Mouse (Mus musculus) R1 (cell line): ENCODE measurements around the gene Stip1.

Source experiments
- DNase-seq: peaks from one replicate; pipeline ENCODE4 v3.0.0-alpha.2; 2018; ENCODE audit warnings: low read depth, low spot score

Gene Stip1

DNA sequence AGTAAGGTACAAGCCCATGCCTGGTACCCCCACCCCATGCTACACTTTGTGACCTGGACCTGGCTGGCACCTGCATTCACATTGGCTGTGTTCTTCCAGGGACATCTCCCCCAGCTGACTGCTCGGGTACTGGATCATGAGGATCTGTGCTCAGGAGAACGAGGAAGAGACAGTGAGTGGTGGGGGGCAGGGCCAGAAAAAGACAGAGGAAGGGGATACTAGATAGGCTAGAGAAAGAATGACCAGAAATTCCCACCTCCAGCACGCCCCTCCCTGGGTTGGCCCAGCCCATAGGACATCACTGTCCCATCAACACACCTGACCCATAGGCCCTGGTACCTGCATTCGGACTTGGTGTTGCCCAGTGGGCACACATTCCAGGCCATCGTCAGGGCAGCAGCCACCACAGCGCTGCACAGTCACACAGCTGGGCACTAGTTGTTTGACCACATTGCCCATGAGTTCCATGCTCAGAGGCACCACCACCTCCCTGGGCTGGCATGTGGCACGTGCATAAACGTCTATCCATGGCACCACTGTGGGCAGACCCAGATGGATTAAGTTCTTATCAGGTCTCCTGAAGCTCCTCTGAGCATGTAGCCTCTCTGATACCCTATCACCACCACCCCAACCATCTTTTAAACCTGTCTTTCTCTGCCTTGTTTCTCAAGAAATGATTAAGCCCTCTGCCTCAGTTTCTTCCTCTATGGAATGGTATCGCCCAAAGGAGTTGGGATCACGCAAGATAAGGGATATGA, 53.6 kb downstream of the Stip1 start:
- no peak for DNase-seq

DNA sequence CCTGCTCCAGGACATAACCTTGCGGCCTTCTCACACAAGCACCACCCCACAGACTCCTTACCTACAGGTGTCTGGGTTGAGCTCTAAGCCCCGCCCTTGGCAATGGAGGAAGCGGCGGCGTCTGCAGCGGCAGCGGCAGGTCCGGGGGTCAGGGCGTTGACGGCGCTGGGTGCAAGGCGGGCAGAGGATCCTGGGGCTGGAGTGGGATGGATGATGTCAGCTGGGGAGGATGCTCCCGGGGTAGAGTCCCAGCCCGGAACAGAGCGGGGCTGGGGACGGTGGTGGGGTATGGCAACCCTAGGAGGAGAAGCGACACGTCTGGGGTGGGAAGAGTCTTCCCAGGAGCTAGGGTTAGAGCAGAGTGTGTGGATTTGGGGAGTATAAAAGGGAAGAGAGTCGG, 54.5 kb downstream of the Stip1 start:
- DNase-seq, result peak; percentile 40

DNA sequence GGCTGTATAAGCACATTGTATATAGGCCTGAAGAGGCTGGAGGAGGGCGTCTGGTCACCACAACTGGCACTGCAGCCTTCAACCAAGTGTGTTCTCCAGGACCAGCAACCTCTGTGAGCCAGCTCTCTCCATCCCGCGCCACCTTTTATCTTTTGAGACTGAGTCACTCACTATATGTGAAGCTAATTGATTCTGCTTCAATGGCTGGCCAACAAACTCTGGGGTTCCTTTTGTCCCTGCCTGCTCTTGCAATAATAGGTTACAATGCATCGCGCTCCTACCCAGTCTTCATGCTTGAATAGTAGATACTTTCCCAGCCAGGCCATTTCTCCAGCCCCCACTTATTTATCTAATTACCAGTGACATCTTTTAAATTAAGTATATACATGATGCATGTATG, 56.1 kb downstream of the Stip1 start:
- no peak for DNase-seq

DNA sequence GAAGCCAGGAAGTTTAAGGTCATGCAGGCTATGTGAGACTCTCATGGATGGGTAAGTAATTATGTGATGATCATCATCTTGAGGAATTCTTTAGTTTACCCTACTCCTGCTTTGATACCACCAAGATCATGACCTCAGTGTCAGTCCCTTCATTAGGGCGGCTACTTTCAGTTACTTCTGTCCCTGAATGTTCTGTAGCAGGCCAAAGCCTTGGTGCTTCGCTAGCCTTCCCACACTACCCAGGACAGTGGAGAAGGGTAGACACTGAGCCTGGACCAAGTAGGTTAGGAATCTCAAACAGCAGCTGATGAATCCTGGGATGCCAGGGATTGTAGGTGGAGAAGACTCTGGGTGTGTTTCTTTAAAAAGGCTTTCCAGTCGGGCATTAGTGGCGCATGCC, 58.3 kb downstream of the Stip1 start:
- no peak for DNase-seq

DNA sequence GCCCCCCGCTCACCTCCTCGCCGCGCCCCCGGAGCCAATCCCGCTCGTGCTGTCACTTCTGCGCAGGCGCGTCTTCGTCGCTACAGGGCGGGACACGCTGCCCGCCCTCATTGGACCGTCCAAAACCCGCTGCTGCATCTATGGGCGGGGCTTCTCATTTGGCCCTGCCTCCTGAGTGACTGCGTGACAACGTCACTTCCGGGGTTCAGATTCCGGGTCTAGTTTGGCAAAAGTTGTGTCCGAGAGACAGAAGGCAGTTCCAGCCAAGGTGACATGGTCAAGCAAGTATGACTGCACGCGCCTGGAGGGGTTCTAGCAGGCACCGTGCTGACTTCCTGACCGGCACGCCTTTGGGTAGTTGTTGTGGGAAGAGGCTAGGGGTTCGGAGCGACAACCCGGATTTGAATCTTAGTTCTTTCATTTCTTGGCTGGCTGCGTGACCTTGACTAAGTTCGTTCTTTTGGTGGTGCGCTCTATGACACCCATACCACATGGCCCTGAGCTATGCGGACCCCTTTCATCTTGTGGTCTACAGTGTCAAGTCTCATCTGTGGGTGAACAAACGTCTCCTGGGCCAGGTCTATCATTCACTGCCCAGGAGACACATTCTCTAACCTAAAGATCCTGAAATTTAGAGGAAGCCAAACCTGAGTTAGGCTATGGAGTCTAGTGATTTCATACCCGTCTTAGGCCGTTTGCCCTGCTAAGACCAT, 59.2 kb downstream of the Stip1 start, which contains the start of gene Fkbp2:
Fkbp2 (minus strand) TSS at position 121 of the 713 bp plus-strand sequence.
- peak; percentile 98 for DNase-seq

DNA sequence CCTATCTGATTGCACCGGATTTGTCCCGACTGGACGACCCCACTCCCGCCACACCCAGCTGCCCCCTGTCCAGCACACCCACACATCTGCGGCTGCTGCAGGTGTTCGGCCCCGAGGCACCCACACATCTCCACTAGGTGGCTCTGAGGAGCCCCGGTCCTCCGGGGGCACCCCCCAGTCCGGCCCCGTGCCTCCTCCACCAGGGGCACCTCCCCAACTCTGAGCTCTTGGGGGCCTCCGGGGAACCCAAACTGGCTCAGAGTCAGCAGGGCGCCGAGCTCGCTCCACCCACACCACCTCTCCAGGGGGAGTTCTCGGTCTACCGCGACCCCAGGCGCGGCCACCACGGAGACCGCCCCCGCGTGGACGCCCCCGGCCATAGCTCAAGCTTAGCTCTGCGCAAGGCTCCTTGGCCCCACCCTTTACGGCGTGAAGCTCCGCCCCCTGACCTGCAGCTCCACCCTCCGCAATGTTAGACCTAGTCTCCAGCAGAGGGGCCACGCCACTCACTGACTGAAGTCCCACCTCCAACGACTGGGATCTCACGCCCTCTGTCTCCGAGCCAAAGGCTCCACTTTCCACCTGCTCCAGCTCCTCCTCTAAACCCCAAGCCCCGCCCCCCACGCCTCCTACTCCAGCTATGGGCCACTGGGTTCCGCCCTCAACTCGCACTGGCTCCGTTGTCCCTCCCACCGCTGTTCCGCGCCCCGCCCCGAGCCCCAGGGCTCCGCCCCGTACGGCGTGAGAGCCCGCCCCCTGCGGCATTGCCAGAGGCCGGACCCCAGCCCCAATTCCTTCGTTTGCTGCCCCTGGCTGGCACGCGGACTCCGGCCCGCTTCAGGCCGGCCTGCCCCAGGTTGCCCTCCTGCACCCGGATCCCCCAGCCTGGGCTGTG, 60.0 kb downstream of the Stip1 start:
- DNase-seq, result peak; percentile 99

DNA sequence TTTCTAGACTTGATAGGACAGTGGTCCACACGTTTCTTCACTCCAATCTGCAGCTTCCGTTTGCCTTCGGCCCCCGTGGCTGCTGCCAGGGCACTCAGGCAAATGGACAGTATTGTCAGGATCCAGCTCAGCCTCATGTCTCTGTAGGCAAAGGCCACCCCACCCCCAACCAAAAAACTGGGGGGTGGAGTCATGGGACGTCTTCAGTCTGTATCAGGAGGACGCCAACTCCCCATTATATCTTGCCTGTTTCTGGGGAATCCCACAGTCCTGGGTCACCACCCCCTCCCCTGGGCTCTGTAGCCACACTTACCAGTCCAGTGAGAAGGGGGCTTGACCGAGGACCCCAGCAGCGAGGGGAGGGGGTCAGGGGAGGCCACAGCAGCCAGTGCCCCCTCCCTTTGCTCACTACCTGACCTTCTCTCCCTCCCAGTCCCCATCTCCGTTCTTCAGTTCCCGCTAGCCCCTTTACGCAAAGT, 60.7 kb downstream of the Stip1 start:
- peak; percentile 65 for DNase-seq

DNA sequence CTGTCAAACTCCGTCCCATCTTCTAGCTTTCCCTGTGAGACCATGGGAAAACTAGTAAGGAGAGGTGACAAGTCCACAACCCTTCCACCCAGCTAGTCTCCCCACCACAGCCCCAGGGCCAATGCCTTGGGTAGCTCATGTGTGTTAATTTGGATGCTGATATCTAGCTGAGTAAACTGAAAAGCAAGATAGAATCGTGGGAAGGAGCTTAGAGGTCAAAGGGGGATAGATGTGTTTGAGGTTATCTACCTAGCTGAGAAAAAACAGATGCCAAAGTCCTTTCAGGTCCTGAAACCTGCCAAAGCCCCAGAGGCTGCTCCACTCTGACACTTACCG, 61.2 kb downstream of the Stip1 start:
- no peak for DNase-seq

DNA sequence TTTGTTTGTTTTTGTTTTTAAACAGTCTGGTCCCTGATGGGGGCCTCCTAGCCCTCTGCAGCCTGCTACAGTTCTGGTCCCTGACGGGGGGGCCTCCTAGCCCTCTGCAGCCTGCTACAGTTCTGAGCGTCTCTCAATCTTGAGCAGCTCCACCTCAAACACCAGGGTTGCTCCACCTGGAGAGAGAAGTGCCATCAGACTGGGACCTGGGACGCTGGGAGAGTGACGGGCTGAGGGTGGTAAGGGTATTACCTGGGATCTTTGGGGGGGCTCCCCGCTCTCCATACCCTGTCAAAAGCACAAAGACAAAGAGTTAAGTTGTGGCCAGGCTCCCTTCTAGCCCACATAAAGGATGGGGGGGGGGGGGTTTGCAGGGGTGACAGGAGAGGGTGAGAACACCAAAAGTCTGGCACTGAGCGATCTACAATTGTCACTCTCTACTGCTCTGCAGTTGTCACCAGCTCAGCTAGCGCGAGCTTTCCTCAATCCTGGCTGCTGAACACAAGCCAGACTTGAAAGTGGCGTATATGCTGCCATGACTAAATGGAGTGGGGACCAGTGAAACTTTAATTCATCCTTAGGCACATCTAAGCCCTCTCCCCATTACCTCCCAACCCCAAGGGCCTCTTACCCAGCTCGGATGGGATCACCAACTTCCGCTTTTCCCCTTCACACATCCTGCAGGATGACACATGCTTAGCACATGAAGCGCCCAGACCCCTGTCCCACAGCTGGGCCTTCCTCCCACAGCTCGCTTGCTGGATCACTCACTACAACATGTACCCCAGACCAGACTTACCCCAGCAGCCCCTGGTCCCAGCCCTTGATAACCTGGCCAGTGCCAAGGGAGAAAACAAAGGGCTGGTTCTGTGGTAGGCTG, 61.8 kb downstream of the Stip1 start:
- no peak for DNase-seq

DNA sequence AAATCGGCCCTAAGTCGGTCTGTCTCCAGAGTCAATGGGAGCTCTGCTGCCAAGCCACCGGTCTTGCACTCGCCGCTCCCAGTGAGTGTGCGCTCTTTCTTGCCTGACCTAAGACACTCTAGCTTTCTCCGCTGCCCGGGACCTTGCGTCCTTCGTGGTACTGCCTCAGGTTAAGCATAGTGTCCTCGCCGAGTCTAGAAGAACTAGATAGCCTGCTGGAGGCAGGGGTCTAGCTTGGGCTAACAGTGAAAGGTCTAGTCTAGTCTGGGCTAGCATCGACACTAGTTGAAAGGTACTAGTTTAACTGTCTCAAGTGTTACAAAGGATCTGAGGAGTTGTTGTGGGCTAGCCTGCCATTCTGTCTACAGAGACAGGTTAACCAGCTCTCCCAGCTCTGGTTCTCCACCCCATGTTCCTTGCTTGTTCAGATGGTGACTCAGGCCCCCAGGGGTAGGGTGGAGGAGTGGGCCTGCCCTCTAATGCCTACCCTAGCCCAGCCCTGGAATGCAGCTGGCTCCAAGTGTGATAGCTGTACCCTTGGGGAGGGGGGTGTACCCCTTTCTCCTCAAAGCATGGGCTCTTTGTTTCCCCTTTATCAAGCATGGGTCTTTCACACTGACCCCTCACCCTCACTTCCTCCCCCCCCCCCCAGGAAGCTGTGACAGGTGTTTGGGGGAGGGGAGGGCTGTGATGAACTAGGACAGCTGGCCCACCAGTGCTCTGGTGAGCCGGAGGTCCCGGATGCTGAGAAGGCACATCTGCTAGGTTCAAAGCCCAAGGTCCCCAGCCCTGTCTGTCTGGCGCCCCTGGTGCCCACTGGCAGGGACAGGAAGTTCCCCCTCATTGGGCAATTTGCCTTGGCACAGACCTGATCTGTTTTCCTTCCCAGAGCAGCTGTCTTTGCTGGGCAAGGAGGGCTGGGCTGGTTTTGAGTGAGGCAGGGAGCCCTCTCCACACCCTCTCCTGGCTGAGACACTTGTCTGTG, 63.9 kb downstream of the Stip1 start, which contains the start of gene Plcb3:
Plcb3 (minus strand) TSS at position 934 of the 985 bp plus-strand sequence.
- peak; percentile 54 for DNase-seq

DNA sequence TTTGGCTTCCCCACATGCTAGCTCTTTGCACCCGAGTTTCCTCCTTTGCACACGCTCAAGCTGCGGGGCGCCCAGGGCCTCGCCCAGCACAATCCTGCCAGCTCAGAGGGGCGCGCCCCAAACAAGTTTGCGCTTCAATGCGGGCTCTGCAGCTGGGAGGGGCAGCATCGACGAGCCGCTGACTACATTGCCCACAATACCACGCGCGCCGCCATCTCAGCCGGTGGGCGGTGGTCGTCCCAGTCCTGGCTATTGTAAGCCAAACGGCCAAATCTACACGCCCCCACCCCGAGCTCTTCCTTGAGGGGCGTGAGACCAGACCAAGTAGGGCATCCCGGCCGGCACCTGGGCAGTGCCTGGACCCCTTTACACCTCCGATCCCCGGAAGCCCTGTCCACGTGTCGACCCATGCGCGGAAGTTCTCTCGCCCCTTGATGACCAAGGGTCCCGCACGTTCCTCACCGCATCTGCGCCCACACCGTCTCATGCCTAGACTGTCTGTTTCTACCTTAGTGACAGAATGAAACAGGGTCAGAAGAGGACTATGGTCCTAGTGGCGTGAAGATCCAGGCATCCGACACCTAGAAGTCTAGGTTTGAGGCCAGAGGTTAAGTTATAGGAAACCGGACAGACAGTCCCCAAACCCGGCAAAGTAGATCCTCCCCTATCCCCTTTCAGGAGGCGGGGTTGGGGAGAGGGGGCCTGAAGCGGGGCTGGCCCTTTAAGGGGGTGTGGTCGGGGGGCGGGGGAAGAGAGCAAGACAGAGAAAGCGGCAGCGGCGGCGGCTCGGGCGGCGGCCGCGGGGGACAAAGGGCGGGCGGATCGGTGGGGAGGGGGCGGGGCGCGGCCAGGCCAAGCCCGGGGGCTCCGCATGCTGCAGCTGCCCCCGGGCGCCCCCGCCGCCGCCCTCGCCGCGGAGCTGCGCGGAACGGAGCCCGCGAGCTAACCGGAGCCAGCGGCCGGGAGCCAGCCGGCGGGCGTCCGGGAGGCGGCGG, 65.3 kb downstream of the Stip1 start, which contains the start of gene Ppp1r14b:
Ppp1r14b (plus strand) TSS at position 758 of the 995 bp plus-strand sequence.
- peak; percentile 96 for DNase-seq

DNA sequence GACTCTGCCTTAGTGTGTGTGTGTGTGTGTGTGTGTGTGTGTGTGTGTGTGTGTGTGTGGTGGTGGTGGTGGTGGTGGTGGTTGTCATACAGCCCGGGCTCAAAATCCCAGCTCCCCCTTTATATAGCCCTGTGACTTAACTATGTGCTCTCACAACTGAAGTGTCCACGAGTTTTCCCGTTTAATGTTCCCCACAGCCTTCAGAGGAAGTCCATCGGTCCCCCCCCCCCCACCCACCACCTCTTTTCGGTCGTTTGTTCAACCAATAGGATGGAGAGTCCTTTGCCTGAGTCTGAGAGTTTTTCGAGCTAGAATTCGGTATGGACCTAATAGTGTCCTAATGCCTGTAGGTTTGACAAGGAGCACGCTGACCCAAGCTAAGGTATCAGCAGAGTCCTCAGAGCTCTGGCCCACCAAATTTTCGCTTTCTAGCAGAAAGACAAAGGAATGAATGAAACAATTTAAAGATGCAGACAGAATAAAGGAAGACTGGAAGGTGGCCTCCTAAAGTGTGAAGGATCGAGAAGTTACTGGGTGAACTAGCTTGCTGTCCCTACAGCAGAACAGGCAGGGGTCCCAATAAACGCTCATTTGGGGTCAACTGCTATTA, 66.1 kb downstream of the Stip1 start:
- DNase-seq, result no peak

DNA sequence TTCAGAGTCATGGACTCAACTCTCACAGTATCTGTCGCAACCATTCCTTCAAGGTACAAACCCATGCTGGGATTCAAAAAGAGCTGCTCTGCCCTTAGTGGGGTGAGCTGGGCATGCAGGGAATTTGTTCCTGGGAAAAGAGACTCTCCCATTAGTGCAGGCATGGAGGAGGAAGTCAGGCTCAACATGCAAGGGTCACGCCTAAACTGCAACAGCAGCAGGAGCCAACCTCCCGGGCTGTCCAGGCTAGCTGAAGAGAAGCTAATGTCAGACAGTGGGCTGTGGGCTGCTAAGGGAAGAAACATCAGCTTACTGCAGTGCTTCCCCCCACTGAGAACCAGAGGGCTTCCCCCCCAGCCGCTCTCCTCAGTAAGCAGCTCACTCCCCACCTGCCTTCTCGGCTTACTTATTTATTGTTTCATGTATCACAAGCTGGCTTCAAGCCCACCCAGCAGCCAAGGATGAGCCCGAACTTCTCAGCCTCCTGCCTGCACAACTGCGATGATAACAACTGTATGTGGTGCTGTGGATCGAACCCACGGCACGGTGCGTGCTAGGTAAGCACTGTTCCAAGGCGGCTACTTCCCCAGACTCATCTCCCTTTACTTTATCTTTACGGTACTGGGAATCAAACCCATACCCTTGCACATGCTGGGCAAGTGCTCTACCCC, 67.4 kb downstream of the Stip1 start:
- DNase-seq, result no peak

DNA sequence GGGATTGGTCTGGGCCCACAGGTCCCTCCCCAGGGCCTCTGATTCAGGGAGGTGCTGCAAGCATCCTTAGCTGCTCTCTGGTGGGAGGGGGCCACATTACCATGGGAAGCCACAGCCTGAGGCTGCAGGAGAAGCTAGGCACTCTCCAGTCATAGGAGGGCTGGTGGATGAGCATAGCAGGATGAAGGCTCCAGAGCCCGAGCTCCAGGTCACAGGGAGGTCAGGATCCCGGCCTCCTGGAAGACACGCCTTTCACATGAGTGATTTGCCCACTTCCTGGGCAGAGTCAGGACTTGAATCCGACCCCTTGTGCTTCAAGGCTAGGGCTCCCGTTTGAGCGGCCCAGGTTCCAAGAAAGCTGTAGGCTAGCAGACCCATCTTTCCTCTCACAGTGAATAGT, 68.1 kb downstream of the Stip1 start:
- peak; percentile 63 for DNase-seq
